Mouse (Mus musculus) skeletal muscle tissue, adult 2 months (tissue): ENCODE results near the gene Cyp26c1.

Experiments used
- DNase-seq: peaks from one replicate; pipeline ENCODE4 v3.0.0-alpha.2; 2012; ENCODE audit warnings: low read depth, low spot score

Gene Cyp26c1

DNA sequence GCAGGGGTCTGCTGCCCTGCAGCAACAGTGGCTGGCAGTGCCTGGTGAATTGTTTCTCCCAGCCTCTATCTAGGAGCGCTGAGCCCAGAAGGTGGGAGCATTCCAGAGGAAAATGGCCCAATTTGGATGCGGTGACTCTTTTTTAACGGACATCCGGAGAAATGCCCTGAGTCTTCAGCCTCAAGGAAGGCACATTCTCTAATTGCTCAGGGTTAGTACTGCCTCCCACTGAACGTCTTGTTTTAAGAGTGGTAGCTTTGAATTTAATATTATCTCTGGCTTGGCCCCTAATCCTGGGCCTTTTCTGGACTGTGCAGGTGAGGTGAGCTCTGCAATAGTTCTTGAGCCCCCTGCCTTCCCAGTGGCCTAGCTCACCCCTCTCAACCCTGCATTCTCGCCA lies at the start of gene Cyp26c1:
Cyp26c1 (plus strand) TSS at position 301 of the 400 bp plus-strand sequence.
- DNase-seq = no peak

DNA sequence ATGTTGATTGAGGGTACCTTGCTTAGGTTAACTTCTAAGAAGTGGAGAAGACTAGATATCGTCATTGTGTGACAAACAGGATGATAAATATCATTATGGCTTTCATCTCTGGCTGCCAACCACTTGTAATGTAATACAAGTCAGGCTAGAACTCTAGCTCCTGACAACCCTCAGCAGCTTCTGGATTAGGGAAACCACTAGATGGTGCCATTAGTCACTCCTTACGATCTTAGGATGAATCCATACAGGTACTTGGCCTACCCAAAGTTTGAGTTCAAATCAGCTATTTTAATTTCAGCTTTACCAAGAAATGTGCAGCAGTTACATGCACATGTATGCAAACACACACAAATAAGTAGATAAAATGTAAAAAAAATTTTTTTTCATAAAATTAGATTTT lies 37.4 kb upstream of the Cyp26c1 start:
- no peak for DNase-seq

DNA sequence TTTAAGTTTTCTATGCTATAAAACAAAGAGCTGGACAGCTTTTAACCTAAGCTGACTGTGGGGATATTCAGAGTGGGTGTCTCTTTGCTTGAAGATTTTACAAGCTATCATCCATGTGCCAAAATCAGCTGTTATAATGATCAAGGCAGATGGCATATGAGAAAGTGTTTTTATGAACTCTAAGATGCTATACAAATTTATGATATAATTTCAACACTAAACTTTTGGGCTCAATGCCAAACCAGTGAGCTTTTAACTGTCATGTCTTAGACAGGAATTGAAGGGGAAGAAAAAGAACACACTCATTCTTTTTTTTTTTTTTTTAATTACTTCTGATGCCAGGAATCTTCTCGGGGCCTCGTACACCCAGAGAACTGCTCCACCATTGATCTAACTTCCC lies 34.9 kb upstream of the Cyp26c1 start:
- no peak for DNase-seq

DNA sequence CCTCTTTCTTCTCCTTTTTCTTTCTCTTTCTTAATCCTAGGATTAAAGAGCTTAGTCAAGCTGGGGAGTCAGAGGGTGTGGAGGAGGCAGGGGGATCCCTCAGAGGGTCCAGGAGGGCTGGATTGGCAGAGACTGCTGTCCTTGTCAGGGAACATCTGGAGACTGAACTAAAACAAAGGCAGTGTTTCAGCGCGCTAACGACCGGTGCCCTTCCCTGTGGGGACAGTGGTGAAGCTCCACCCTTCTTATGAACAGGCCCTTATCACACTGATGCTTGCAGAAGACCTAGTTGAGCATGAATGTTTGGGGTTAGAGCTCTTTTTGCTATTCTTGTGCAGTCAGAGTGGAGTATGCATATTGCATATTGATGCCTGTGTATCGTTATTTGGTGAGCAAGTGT lies 31.4 kb upstream of the Cyp26c1 start:
- no peak for DNase-seq

DNA sequence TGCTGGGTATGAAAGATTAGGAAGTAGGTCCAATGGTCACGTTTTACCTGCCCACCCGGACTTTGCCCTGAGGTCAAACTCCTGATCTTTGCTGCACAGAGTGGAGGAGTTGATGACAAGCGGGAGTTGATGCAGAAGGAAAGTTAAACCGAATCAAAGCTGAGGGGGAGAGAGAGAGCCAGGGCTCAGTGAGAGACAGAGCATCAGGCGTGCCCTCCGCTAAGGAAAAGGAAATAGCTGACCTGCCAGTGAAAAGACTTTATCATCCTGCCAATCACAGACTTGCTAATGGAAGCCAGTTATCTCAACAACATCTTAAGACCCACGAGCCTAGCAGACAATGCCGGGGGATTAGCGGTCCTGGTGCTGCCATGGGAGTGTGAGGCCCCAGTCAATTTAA lies 28.9 kb upstream of the Cyp26c1 start:
- DNase-seq = no peak

DNA sequence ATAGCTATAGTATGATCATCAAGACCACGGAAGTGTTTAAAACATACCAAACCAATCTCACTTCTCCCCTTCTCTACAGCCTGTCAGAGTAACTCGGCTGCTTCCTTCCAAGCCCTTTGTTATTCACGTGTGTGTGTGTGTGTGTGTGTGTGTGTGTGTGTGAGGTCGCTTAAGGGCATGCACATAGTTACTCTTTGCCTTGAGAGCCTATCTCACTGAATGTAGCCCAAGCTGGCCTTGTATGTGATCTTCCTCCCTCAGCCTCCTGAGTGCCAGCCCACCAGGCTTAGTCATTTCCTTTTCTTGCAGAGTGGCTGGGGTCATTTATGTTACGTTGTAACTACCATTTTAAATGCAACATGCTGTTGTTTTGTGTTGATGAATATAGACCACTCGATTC lies 20.1 kb upstream of the Cyp26c1 start:
- no peak for DNase-seq

DNA sequence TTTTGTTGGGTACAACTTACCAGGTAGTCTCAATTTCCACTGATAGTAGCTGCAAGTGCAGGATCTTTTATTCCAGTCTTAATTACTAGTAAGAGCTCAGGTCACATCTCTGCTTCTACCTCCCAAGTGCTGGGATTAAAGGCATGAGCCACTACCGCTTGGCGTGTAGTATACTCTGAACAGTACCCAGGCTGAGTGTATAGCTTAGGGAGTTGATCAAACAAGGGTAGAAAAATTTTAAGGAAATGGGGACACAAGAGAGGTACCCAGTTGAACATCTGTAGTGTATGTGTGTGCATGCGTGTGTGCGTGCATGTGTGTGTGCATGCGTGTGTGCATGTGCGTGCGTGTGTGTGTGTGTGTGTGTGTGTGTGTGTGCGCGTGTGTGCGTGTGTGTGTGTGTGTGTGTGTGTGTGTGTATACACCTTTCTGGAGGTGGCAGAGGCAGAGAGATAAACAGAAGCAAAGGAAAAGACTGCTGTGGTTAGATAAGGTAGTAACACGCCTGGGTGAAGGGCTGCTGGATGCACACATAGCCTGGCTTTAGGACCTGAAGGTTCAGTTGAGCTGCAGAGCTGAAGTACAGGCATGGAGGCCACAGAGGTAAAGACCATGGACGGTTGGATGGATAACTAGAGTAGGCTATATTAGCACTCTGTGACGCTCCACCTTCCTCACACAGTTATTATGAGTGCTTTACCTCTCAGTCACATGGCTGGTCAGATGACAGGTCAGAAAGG lies 17.4 kb upstream of the Cyp26c1 start:
- no peak for DNase-seq

DNA sequence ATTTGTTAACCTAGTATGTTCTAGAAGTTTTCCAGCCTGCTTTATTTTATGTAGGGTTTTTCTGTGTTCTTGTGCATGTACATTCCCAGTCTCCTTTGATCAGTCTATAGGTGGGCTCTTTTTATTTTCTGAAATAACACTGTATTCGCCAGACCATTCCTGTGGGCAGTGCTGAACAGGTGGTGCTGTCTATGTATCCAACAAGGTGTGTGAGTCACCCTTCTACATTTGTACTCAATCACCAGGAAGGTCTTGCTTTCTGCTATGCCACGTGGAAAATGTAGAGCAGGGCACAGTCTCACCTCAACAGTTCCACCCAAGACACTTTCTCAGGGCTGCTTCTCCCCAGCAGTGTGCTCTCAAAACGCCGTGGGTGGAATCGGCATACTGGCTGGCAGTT lies 16.7 kb upstream of the Cyp26c1 start:
- no peak for DNase-seq

DNA sequence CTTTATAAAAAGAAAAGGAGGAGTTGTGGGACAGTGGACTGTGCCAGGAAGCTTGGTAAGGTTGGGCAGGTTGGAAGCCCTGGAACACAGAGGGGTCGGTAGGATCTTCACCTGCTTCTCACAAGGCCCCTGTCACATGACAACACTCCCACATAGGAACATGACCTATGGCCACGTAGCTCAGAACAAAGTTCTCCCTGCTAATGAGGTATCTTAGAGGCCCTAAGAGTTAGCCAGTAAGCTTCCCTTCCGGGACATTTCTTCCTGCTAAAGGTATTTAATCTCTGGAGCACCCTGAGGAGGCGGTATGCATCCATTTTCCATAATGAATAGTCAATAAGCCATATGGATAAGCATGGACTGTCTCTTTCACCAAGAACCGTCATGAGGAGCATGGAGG lies 15.9 kb upstream of the Cyp26c1 start:
- no peak for DNase-seq

DNA sequence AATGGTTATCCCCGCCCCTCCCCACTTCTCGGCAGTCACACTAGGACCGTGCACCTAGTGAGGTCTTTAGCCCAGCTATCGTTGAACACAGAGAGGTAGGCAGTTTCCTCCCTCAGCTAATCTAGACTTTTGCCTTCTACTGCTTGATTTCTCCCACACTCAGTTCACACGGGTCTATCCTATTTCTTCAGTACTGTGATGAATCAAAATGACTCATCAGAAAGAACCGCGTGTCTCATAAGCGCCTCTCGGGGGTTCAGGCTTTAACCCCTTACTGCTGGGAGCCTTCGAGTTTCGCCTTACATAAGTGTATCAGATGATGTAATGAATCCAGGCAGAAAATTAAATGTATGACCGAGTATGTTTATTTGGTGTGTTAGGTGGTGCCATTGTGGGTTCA lies 12.0 kb upstream of the Cyp26c1 start:
- no peak for DNase-seq

DNA sequence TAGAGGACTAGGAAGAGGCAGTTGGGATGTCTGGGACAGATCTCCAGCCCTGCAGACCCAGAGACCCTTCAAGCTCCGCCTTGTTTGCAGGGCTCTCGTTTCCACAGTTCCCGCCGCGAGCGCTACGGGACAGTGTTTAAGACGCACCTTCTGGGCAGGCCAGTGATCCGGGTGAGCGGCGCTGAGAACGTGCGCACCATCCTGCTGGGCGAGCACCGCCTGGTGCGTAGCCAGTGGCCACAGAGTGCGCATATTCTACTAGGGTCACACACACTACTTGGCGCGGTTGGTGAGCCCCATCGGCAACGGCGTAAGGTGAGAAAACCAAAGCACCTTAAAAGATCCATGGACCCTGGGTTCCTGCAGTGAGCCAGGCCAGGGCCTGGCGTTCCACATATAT lies 966 bp downstream of the Cyp26c1 start:
- no peak for DNase-seq

DNA sequence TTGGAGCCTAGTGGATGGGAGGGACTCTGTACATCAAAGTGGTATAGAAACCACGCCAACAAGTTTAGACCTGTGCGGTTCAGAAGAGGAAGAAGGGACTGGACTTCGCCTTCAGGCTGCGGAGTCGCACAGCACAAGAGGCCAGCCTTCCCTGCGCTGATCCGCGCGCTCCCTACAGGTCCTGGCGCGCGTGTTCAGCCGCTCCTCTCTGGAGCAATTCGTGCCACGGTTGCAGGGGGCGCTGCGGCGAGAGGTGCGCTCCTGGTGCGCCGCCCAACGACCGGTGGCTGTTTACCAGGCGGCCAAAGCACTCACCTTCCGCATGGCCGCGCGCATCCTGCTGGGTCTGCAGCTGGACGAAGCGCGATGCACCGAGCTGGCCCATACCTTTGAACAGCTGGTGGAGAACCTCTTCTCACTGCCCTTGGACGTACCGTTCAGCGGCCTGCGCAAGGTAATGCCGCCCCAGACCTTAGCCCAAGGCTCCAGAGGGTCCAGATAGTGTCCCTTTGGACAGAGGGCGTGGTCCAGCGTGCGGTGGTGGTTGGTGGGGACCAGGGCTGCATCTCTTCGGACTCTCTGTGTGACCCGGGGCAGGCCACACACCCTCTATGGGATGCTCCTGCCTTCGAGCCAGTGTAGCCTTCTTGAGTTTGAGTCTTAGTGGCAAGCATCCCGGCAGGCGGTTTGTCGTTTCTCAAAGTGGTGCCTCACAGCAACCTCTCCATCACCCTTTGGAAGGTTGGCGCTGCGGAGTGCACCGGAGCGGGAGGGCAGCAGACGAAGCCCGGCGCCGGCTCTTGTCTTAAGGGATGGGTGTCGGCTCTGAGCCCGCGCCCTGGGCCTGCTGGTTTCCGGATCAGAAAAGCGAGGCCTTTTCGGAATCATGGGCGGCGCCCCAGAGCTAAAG lies 1.8 kb downstream of the Cyp26c1 start:
- no peak for DNase-seq

DNA sequence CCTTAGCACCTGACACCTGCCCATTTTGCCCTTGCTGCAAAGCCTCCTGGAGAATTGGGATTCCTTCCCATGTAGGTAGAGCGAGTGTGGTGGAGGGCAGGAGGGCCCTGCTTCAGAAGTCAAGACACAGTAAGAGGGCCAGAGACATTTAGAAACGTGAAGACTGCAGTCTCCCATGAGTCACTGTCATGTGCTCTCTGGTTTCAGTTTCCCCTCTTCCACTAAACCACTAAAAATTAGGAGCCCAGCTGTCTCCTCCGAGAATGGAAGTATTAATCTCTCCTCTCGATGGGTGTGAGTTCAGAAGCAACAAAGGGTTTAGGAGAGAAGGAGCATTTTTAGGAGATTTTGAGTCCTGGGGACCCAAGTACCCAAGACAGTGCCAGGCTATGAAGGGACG lies 4.1 kb downstream of the Cyp26c1 start:
- DNase-seq = peak; percentile 4

DNA sequence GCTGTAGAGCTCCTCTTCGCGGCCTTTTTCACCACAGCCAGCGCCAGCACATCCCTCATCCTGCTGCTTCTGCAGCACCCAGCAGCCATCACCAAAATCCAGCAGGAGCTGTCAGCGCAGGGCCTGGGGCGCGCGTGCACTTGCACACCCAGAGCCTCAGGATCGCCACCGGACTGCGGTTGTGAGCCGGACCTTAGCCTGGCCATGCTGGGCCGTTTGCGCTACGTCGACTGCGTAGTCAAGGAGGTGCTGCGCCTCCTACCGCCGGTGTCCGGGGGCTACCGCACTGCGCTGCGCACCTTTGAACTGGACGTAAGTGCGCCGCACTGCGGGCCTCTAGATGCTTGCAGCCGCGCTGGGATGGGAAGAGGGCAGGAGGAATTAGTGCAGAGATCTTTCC lies 5.3 kb downstream of the Cyp26c1 start:
- no peak for DNase-seq

DNA sequence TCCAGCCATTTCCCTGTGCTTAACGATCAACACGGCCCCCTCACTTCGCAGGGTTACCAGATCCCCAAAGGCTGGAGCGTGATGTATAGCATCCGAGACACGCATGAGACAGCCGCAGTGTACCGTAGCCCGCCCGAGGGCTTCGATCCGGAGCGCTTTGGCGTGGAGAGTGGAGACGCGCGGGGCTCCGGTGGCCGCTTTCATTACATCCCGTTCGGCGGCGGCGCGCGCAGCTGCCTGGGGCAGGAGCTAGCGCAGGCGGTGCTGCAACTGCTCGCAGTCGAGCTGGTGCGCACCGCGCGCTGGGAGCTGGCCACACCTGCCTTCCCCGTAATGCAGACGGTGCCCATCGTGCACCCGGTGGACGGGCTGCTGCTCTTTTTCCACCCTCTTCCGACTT lies 7.5 kb downstream of the Cyp26c1 start:
- no peak for DNase-seq

DNA sequence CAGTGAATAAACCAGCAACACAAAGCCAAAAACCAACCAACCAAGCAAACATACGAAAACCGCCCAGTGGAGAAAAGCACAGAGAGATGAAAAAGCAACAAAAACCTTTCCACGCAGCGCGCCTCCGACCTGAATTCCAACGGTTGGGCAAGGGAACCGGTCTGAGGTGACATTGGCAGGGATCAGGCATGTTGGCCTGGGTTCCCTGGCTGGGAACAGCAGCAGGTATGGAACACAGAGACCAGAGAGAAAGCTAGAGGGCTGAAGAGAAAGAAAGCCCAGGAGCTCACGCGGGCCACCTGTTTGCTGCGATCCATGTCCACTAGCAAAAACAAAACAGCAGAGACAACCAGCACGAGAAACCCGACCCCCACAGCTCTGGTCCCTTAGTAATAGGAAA lies 9.8 kb downstream of the Cyp26c1 start:
- no peak for DNase-seq

DNA sequence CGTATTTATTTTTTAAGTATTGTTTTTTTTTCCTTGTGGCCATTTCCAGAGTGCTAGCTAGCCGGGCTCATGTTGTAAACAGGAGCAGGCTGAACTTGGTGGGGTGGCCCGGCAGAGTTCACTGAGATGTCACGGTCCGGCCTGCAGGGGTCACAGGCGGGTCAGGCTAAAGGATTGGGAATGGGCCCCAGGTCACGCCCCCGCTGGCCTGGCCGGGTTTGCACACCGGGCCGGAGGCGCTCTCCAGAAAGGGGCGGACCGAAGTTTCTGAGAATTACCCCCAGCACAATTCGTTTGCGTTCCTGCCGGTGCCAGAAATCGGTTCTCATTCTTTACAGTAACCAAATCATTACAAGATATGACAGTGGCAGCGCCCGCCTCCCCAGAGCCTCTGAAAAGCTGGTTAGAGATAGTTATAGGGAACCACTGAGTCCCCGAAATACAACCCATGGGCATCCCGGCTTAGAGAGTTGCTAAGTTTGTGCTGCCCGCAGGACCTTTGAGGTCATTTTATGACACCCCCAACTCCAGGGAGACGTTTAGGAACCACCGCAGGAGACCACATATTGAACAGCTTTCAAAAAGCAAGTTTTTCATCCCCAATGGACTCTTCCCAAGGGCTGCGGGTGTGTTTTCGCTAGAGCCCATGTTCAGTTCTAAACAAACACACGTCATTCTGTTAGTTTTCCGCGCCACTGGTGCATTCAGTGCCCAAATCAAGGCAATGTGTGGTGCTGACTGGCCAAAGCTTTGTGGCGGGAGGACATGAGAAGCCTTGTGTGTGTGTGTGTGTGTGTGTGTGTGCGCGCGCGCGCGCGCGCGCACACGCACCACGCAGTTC lies 10.6 kb downstream of the Cyp26c1 start:
- no peak for DNase-seq

DNA sequence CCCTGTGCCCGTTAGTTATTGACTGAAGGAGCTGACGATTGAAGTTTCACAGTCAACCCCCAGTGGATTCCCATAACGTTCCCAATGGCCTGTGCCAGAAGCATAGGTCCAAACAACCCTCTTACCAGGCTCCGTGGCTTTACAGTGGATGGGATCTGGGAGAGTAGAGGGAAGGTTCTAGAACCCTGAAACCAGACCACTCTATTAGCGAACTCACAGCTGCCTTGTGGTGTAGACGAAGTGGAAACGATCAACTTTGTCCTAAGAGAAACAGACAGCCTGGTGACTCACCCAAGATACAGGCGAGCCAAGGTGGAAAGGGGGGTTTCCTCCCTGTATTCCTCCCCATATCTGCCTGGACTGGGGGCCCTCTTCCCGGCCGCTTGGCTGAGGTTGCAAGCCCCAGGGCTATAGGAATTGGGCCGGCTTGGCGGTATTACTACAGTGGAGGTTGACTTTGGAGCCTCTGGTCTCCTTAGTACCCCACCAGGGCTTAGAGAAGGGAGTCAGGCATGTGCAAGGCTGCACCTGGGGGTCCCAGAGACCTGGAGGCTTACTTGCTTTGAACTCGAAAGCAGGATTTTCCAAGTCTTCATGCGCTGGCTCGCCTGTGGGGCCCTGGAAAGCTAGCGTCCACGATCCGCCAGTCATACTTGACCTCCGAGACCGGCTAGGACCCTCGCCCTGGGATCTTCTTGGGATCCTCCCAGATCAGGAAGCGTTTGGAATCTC lies 11.4 kb downstream of the Cyp26c1 start:
- no peak for DNase-seq

DNA sequence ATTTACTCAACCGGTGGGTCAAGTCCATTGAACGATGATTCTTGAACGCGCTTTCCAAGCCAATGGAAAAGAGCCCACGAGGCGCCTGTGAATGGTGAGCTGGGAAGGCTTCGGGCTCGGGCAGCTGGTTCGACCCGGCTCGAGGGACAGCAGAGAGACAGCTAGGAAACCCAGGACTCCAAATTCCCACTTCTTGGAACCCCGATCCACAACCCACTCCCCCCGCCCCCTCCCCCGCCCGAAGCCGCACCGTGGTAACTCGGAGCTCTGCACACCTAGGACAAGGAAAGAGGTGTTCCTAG lies 11.9 kb downstream of the Cyp26c1 start:
- no peak for DNase-seq

DNA sequence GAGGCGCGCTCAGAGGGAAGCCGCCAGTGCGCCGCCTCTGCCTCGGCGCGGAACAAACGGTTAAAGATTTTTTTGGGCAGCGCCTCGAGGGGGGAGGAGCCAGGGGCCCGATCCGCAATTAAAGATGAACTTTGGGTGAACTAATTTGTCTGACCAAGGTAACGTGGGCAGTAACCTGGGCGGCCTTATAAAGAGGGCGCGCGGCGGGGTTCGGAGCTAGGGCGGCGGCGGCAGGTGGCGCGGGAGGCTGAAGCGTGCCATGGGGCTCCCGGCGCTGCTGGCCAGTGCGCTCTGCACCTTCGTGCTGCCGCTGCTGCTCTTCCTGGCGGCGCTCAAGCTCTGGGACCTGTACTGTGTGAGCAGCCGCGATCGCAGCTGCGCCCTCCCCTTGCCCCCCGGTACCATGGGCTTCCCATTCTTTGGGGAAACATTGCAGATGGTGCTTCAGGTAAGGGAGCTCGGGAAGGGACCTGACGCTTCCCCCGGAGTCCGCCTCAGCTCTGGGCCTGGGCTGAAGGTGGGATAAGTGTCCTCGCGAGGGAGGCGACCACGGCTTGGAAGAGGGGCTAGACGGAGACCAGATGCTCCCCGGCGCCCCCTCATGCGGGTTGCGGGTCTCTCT lies 12.4 kb downstream of the Cyp26c1 start, which contains the start of gene Cyp26a1:
Cyp26a1 (plus strand) TSS at position 148 of the 622 bp plus-strand sequence.
- no peak for DNase-seq
